In the genomic region with DNA sequence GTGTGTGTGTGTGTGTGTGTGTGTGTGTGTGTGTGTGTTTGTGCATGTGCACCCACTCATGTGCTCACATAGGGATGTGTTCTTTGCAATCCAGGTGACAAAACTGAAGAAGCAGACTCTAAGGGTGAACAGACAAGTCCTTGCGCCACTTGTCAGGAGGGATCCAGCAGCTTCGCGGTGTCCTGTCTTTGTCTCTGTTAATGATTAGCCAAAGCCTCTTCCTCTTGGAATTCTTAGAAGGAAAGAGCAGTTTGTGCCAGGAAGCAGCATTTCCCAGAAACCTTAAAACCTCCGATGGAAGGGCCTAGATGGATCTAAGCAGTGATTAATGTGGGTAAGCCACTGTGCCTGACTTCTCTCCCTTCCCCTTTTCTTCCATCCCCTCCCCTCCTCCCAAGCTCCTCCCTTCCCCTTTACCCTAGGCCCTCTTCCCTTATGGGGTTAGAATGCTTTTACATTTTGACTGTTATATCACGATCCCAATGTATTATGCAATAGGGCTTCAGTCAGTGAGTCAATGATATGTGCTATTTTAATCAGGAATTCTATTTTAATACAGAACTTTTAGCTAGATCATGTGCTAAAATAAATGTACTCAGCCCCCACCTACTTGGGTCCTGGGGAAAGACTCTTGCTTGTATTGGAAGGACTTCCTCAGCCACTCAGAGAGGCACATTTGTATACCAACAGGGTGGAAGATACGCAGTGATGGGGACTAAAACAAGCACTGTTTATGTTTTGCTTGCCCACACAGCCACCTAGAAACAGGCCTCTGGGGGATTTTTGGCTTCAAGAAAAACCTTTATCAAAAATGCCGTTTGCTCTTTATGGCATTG, we compare ENCODE assay signal across 16 mouse cellular contexts. TPM values are rescaled to one million over a fixed set of nuclear protein-coding genes. Genes with fewer than 3 reads are reported as not detected.
DNase-seq lines count a peak whose midpoint lies in the region; ATAC-seq and TF ChIP-seq lines count a peak whose summit lies in the region.
"Had no signal": no experiment of that assay in that cellular context is flagged by ENCODE, and none has a peak within 500 bp of the region (broad histone marks: within the 10 kb centered on the region; RNA-seq: fewer than 3 reads in every experiment).

No protein-coding gene starts in this region.

- no peak overlapping the region for H3K9ac ChIP-seq in kidney, embryonic 15.5 days
- H3K9ac ChIP-seq in kidney, embryonic 16.5 days (replicated peaks; ENCODE audit: low read length): no peak overlapping the region
- no peak overlapping the region for H3K9ac ChIP-seq in heart, embryonic 15.5 days
- H3K9ac ChIP-seq: embryonic facial prominence, embryonic 15.5 days; forebrain, postnatal 0 days had no signal

- no peak for TF ChIP-seq CTCF in small intestine, adult 2 months (IDR thresholded peaks at IDR 0.05; ENCODE audit: extremely low read depth, insufficient read length, insufficient replicate concordance, low read depth, low read length)

- no peaks in the 10 kb centered on the region for H3K36me3 ChIP-seq in kidney, embryonic 15.5 days
- no peaks in the 10 kb centered on the region for H3K36me3 ChIP-seq in kidney, embryonic 16.5 days (ENCODE audit: insufficient read depth, low read length)
- H3K36me3 ChIP-seq in heart, embryonic 15.5 days: no peaks in the 10 kb centered on the region
- H3K36me3 ChIP-seq in small intestine, adult 2 months (ENCODE audit: control insufficient read depth, insufficient read depth, low read length): no peaks in the 10 kb centered on the region; the same call in 1 of the 2 replicates
- H3K36me3 ChIP-seq: embryonic facial prominence, embryonic 15.5 days; hindbrain, embryonic 10.5 days had no signal

- H3K4me3 ChIP-seq in kidney, embryonic 15.5 days (replicated peaks): no peak overlapping the region
- H3K4me3 ChIP-seq in kidney, embryonic 16.5 days (ENCODE audit: low read length): no peak overlapping the region
- no peak overlapping the region for H3K4me3 ChIP-seq in heart, embryonic 15.5 days
- no peak overlapping the region for H3K4me3 ChIP-seq in small intestine, adult 2 months (ENCODE audit: low read depth, low read length)
- H3K4me3 ChIP-seq: embryonic facial prominence, embryonic 15.5 days; hindbrain, embryonic 10.5 days had no signal

- H3K27ac ChIP-seq in kidney, embryonic 15.5 days: no peak overlapping the region
- H3K27ac ChIP-seq in kidney, embryonic 16.5 days (ENCODE audit: low read length): no peak overlapping the region
- peak overlapping the region; percentile 75 for H3K27ac ChIP-seq in heart, embryonic 15.5 days
- H3K27ac ChIP-seq in small intestine, adult 2 months (ENCODE audit: insufficient read depth, low read depth, low read length): 0 out of 2 replicates have a peak overlapping the region, but pooled peaks have one; percentile 7
- H3K27ac ChIP-seq: embryonic facial prominence, embryonic 15.5 days; hindbrain, embryonic 10.5 days had no signal

- WGBS in kidney, embryonic 15.5 days: 63% methylated on average over 7 of the region's 7 CpGs
- WGBS in kidney, embryonic 16.5 days: 59% methylated on average over 7 of the region's 7 CpGs
- 56% methylated on average over 7 of the region's 7 CpGs for WGBS in heart, embryonic 15.5 days
- 35% methylated on average over 7 of the region's 7 CpGs for WGBS in small intestine, adult 2 months

- H3K4me1 ChIP-seq in kidney, embryonic 15.5 days: peaks cover 21% of the 10 kb centered on the region
- peaks cover 6% of the 10 kb centered on the region; the same call in 1 of the 2 replicates for H3K4me1 ChIP-seq in kidney, embryonic 16.5 days (ENCODE audit: insufficient read depth, low read length)
- H3K4me1 ChIP-seq in heart, embryonic 15.5 days (replicated peaks): peaks cover 40% of the 10 kb centered on the region
- H3K4me1 ChIP-seq in small intestine, adult 2 months (ENCODE audit: control insufficient read depth, insufficient read depth, insufficient read length, low read length): peaks cover 13% of the 10 kb centered on the region; the same call in 1 of the 2 replicates
- H3K4me1 ChIP-seq: embryonic facial prominence, embryonic 15.5 days; hindbrain, embryonic 10.5 days had no signal

- 0 out of 2 replicates have a peak, but pooled peaks have one; percentile 6 for ATAC-seq in kidney, embryonic 15.5 days (replicated peaks; ENCODE audit: low FRiP score)
- no peak for ATAC-seq in kidney, embryonic 16.5 days (ENCODE audit: low FRiP score, low TSS enrichment)
- no peak for ATAC-seq in heart, embryonic 15.5 days (replicated peaks; ENCODE audit: insufficient number of reproducible peaks, insufficient read depth, low FRiP score, low read depth)
- ATAC-seq: activated CD4-positive, CD25-positive, alpha-beta regulatory T cell, adult 4 months; forebrain, postnatal 0 days had no signal

- no peak for TF ChIP-seq POLR2A in small intestine, adult 2 months (IDR thresholded peaks at IDR 0.05; ENCODE audit: low read depth, low read length)

- peak; percentile 14 to 26 for DNase-seq in frontal cortex, adult 2 months (ENCODE audit: extremely low spot score in 1 of 2, low spot score in 1 of 2)
- no peak for DNase-seq in frontal cortex, postnatal 25 days (ENCODE audit: low spot score in 2 of 2)
- no peak for DNase-seq in cerebellum, adult 8-10 months
- no peak for DNase-seq in lung, postnatal 14 days
- DNase-seq: cerebellum, postnatal 25 days; forebrain, postnatal 0 days; lung, postnatal 36 days; right cerebral cortex, postnatal 4 days had no signal

- no peaks in the 10 kb centered on the region for H3K27me3 ChIP-seq in kidney, embryonic 15.5 days
- H3K27me3 ChIP-seq in kidney, embryonic 16.5 days (ENCODE audit: insufficient read depth, low read length): no peaks in the 10 kb centered on the region
- no peaks in the 10 kb centered on the region for H3K27me3 ChIP-seq in heart, embryonic 15.5 days
- H3K27me3 ChIP-seq in small intestine, adult 2 months (ENCODE audit: control insufficient read depth, insufficient read depth, low read length): no peaks in the 10 kb centered on the region
- H3K27me3 ChIP-seq: embryonic facial prominence, embryonic 15.5 days had no signal

- no peaks in the 10 kb centered on the region for H3K9me3 ChIP-seq in kidney, embryonic 15.5 days (replicated peaks)
- H3K9me3 ChIP-seq in kidney, embryonic 16.5 days (ENCODE audit: low read length): no peaks in the 10 kb centered on the region
- no peaks in the 10 kb centered on the region for H3K9me3 ChIP-seq in heart, embryonic 15.5 days (replicated peaks)
- H3K9me3 ChIP-seq: embryonic facial prominence, embryonic 15.5 days; hindbrain, embryonic 10.5 days had no signal

- H3K4me2 ChIP-seq in kidney, embryonic 15.5 days: no peak overlapping the region
- no peak overlapping the region for H3K4me2 ChIP-seq in kidney, embryonic 16.5 days (replicated peaks; ENCODE audit: low read depth, low read length)
- peak overlapping the region; percentile 4; the same call in 1 of the 2 replicates for H3K4me2 ChIP-seq in heart, embryonic 15.5 days
- H3K4me2 ChIP-seq: embryonic facial prominence, embryonic 15.5 days; liver, embryonic 11.5 days had no signal

RNA-seq across cellular contexts. Expression of a gene that starts 33.5 kb away (rescaled TPM):
- polyA plus RNA-seq in frontal cortex, adult 2 months (2012; rRNA removed): 0.34 and 0.44 TPM in 2 replicates
- 5.8 and 5.9 TPM in 2 replicates for polyA plus RNA-seq in kidney, embryonic 15.5 days (2015; fragmentation: Nextera tagmentation; extraction: Ambion mirVana)
- polyA plus RNA-seq in kidney, embryonic 16.5 days (2015; fragmentation: Nextera tagmentation; extraction: Ambion mirVana): 8.5 and 10.3 TPM in 2 replicates
- polyA plus RNA-seq in heart, embryonic 15.5 days (2015; fragmentation: Nextera tagmentation; extraction: Ambion mirVana): 3.9 and 4.0 TPM in 2 replicates
- 3.1 and 4.8 TPM in 2 replicates for polyA plus RNA-seq in small intestine, adult 2 months (2012; rRNA removed)
- polyA plus RNA-seq: activated CD4-positive, CD25-positive, alpha-beta regulatory T cell, adult 4 months had no signal

Comparison
In these comparisons a context has a peak if more than half of its experiments do, and no peak if none do; other contexts are left out.
1. DNase-seq: peak in frontal cortex, adult 2 months (2 of 2); none in frontal cortex, postnatal 25 days (0 of 2), cerebellum, adult 8-10 months (single experiment) and lung, postnatal 14 days (single experiment).
2. H3K27ac ChIP-seq: peak in heart, embryonic 15.5 days (single experiment) and small intestine, adult 2 months (single experiment); none in kidney, embryonic 15.5 days (single experiment) and kidney, embryonic 16.5 days (single experiment).